16 mouse cellular contexts compared by ENCODE assay signal in the genomic region with DNA sequence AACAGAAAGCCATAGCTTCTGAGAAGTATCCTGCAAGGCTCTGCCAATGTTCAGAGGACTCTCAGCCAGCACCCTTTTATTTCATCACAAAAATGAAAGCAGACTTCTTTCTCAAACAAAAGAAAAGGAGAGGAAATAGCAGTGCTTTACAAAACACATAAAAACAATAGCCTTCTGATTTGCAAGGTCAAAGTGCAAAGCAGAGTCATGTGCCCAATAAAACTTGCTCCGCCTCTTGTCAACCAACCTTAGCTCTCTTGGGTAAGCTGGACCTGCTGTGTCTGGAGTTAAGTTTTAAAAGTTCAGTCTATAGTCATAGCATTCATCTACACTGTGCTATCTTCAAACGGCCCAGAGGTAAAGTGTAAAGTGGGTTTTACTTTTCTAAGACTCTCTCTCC.
DNase-seq lines count a peak whose midpoint lies in the region; ATAC-seq and TF ChIP-seq lines count a peak whose summit lies in the region.
"Had no signal": no experiment of that assay in that cellular context is flagged by ENCODE, and none has a peak within 500 bp of the region (broad histone marks: within the 10 kb centered on the region; RNA-seq: fewer than 3 reads in every experiment).

No protein-coding gene starts in this region.

- no peak overlapping the region for H3K4me3 ChIP-seq in hindbrain, embryonic 10.5 days
- H3K4me3 ChIP-seq in hindbrain, embryonic 13.5 days: no peak overlapping the region
- H3K4me3 ChIP-seq in midbrain, embryonic 13.5 days (replicated peaks): no peak overlapping the region
- H3K4me3 ChIP-seq in midbrain, postnatal 0 days (ENCODE audit: low read depth, low read length): no peak overlapping the region
- no peak overlapping the region for H3K4me3 ChIP-seq in kidney, postnatal 0 days (replicated peaks; ENCODE audit: low read depth, low read length)
- H3K4me3 ChIP-seq: embryonic facial prominence, embryonic 15.5 days; heart, embryonic 15.5 days; hindbrain, embryonic 15.5 days; liver, embryonic 15.5 days; megakaryocyte, embryonic 14.5 days had no signal

- no peaks in the 10 kb centered on the region for H3K9me3 ChIP-seq in hindbrain, embryonic 10.5 days
- H3K9me3 ChIP-seq in hindbrain, embryonic 13.5 days: no peaks in the 10 kb centered on the region
- H3K9me3 ChIP-seq in midbrain, embryonic 13.5 days: no peaks in the 10 kb centered on the region
- no peaks in the 10 kb centered on the region for H3K9me3 ChIP-seq in midbrain, postnatal 0 days (ENCODE audit: low read length)
- H3K9me3 ChIP-seq in kidney, postnatal 0 days (replicated peaks; ENCODE audit: low read length): no peaks in the 10 kb centered on the region
- H3K9me3 ChIP-seq: embryonic facial prominence, embryonic 15.5 days; heart, embryonic 15.5 days; hindbrain, embryonic 15.5 days; liver, embryonic 15.5 days had no signal

- no peak for TF ChIP-seq CTCF in midbrain, postnatal 0 days (IDR thresholded peaks at IDR 0.05)
- no peak for TF ChIP-seq CTCF in kidney, postnatal 0 days (IDR thresholded peaks at IDR 0.05; ENCODE audit: low read depth)

- 0 out of 2 replicates have a peak, but pooled peaks cover 4% of the 10 kb centered on the region for H3K27me3 ChIP-seq in hindbrain, embryonic 10.5 days (ENCODE audit: insufficient read depth, poor library complexity, severe bottlenecking)
- no peaks in the 10 kb centered on the region for H3K27me3 ChIP-seq in hindbrain, embryonic 13.5 days
- H3K27me3 ChIP-seq in midbrain, embryonic 13.5 days: no peaks in the 10 kb centered on the region
- no peaks in the 10 kb centered on the region for H3K27me3 ChIP-seq in midbrain, postnatal 0 days (ENCODE audit: insufficient read depth, low read length)
- no peaks in the 10 kb centered on the region for H3K27me3 ChIP-seq in kidney, postnatal 0 days (ENCODE audit: insufficient read depth, low read length)
- H3K27me3 ChIP-seq: embryonic facial prominence, embryonic 15.5 days; heart, embryonic 15.5 days; hindbrain, embryonic 15.5 days; liver, embryonic 15.5 days; megakaryocyte, embryonic 14.5 days had no signal

- peaks cover 49% of the 10 kb centered on the region for H3K4me1 ChIP-seq in hindbrain, embryonic 10.5 days (replicated peaks)
- peaks cover 35% of the 10 kb centered on the region for H3K4me1 ChIP-seq in hindbrain, embryonic 13.5 days (replicated peaks)
- H3K4me1 ChIP-seq in midbrain, embryonic 13.5 days (replicated peaks): peaks cover 37% of the 10 kb centered on the region
- no peaks in the 10 kb centered on the region; the same call in 1 of the 2 replicates for H3K4me1 ChIP-seq in midbrain, postnatal 0 days (ENCODE audit: insufficient read depth, low read length)
- H3K4me1 ChIP-seq in kidney, postnatal 0 days (replicated peaks; ENCODE audit: insufficient read depth, low read length): no peaks in the 10 kb centered on the region

- 69% methylated on average over 2 of the region's 2 CpGs for WGBS in hindbrain, embryonic 10.5 days
- WGBS in hindbrain, embryonic 13.5 days: 66% methylated on average over 2 of the region's 2 CpGs
- WGBS in midbrain, embryonic 13.5 days: 69% methylated on average over 2 of the region's 2 CpGs
- 65% methylated on average over 2 of the region's 2 CpGs for WGBS in midbrain, postnatal 0 days
- WGBS in kidney, postnatal 0 days: 70% methylated on average over 2 of the region's 2 CpGs

- no peak for DNase-seq in hindbrain, embryonic 10.5 days (ENCODE audit: low spot score)
- no peak for DNase-seq in midbrain, postnatal 0 days (ENCODE audit: low spot score)
- DNase-seq in kidney, postnatal 0 days (ENCODE audit: low spot score): no peak
- DNase-seq in right cerebral cortex, postnatal 14 days: no peak
- no peak for DNase-seq in spleen, postnatal 4 days (ENCODE audit: low spot score in 2 of 2)
- DNase-seq in cerebellum, postnatal 10 days: no peak
- DNase-seq: layer of hippocampus, adult 9-11 months; right cerebral cortex, postnatal 25 days; thymus, postnatal 4 days had no signal

- no peak overlapping the region for H3K4me2 ChIP-seq in hindbrain, embryonic 13.5 days
- H3K4me2 ChIP-seq in midbrain, embryonic 13.5 days (replicated peaks): no peak overlapping the region
- no peak overlapping the region for H3K4me2 ChIP-seq in midbrain, postnatal 0 days (ENCODE audit: low read depth, low read length, poor library complexity, severe bottlenecking)
- H3K4me2 ChIP-seq in kidney, postnatal 0 days (ENCODE audit: low read length): no peak overlapping the region
- H3K4me2 ChIP-seq: embryonic facial prominence, embryonic 15.5 days; heart, embryonic 15.5 days; liver, embryonic 15.5 days had no signal

- H3K36me3 ChIP-seq in hindbrain, embryonic 10.5 days: no peaks in the 10 kb centered on the region
- H3K36me3 ChIP-seq in hindbrain, embryonic 13.5 days: no peaks in the 10 kb centered on the region
- no peaks in the 10 kb centered on the region for H3K36me3 ChIP-seq in midbrain, embryonic 13.5 days
- H3K36me3 ChIP-seq in midbrain, postnatal 0 days (ENCODE audit: insufficient read depth, low read length): no peaks in the 10 kb centered on the region
- no peaks in the 10 kb centered on the region for H3K36me3 ChIP-seq in kidney, postnatal 0 days (ENCODE audit: insufficient read depth, low read length)
- H3K36me3 ChIP-seq: embryonic facial prominence, embryonic 15.5 days; heart, embryonic 15.5 days; hindbrain, embryonic 15.5 days; liver, embryonic 15.5 days had no signal

- no peak overlapping the region for H3K9ac ChIP-seq in hindbrain, embryonic 13.5 days
- H3K9ac ChIP-seq in midbrain, embryonic 13.5 days (replicated peaks): no peak overlapping the region
- H3K9ac ChIP-seq in midbrain, postnatal 0 days (replicated peaks; ENCODE audit: low read length, poor library complexity, severe bottlenecking): no peak overlapping the region
- no peak overlapping the region for H3K9ac ChIP-seq in kidney, postnatal 0 days (ENCODE audit: low read depth, low read length)
- H3K9ac ChIP-seq: embryonic facial prominence, embryonic 15.5 days; heart, embryonic 15.5 days; hindbrain, embryonic 15.5 days; liver, embryonic 15.5 days had no signal

- no peak for ATAC-seq in hindbrain, embryonic 13.5 days (ENCODE audit: low FRiP score)
- no peak for ATAC-seq in midbrain, embryonic 13.5 days
- ATAC-seq in midbrain, postnatal 0 days (ENCODE audit: low FRiP score): no peak
- no peak for ATAC-seq in kidney, postnatal 0 days (replicated peaks; ENCODE audit: low FRiP score, low read depth)

- peak overlapping the region; percentile 59; the same call in 1 of the 2 replicates for H3K27ac ChIP-seq in hindbrain, embryonic 10.5 days
- no peak overlapping the region for H3K27ac ChIP-seq in hindbrain, embryonic 13.5 days
- peak overlapping the region; percentile 28; the same call in 1 of the 2 replicates for H3K27ac ChIP-seq in midbrain, embryonic 13.5 days
- no peak overlapping the region for H3K27ac ChIP-seq in midbrain, postnatal 0 days (ENCODE audit: low read depth, low read length)
- H3K27ac ChIP-seq in kidney, postnatal 0 days: peak overlapping the region; percentile 40; the same call in 1 of the 2 replicates
- H3K27ac ChIP-seq: embryonic facial prominence, embryonic 15.5 days; heart, embryonic 15.5 days; hindbrain, embryonic 15.5 days; liver, embryonic 15.5 days had no signal

Comparison
In these comparisons a context has a peak if more than half of its experiments do, and no peak if none do; other contexts are left out.
1. H3K27ac ChIP-seq: peak in hindbrain, embryonic 10.5 days (single experiment), midbrain, embryonic 13.5 days (single experiment) and kidney, postnatal 0 days (single experiment); none in hindbrain, embryonic 13.5 days (single experiment) and midbrain, postnatal 0 days (single experiment).